Mouse (Mus musculus) erythroblast, embryonic 14.5 days (primary cell): Measurements from ENCODE around the gene Pak1.

Experiments
- GATA1 ChIP-seq: IDR thresholded peaks from 2 replicates; pipeline ENCODE4 v1.6.1; 2012; ENCODE audit warnings: low read length, inconsistent platforms, mixed read lengths
- TAL1 ChIP-seq: IDR thresholded peaks from 3 replicates; pipeline ENCODE4 v1.6.1; 2012; ENCODE audit warnings: low read length, inconsistent platforms, mixed read lengths

- TF ChIP-seq GATA1 (no peak), TAL1 (no peak)
These were observed 33.5 kb downstream of the Pak1 start for GRCm38 (mm10) chr7:97821875-97822274.
